Mouse (Mus musculus): Measurements from ENCODE around the gene Kcnk6. TPM values are rescaled to one million over a fixed set of nuclear protein-coding genes. Genes with fewer than 3 reads are reported as not detected.

Gene Kcnk6
- polyA plus RNA-seq, 1 experiment from 2014 or later, result 0.21 TPM

DNA sequence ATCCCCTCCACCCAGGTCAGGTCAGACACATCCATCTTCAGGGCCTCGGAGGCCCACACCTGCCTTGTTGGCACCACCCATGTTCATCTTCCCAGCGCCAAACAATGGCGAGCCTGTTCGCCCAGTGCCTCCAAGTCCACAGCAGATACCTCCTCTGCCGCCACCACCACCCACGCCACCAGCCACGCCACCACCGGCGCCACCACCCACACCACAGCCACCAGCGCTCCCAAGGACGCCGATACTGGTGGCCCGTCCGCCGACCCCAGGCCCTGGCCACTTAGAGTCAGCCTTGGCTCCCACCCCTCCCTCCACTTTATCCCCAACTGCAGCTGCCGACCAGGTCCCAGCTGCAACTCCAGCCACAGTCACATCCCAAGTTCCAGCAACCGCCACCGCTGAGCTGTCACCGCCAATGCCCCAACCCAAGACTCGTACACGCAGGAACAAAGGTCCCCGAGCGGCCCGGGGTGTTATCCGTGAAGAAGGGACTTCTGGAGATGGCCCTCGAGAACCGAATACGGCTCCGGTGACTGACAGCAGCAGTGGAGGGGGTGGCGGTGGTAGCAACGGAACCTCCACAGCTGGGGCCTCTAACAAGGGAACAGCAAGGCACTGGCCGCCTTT lies 59.8 kb downstream of the Kcnk6 start:
- H3K4me3 ChIP-seq (ENCODE audit: low read depth, low read length), result no peak overlapping the region

More for the DNA sequence above, 59.8 kb downstream of the Kcnk6 start:
- Histone ChIP-seq H3K36me3 (ENCODE audit: control insufficient read depth, insufficient read depth, low read length) (no peaks in the 10 kb centered on the region; the same call in 1 of the 2 replicates), H3K9me3 (ENCODE audit: control insufficient read depth, low read length) (no peaks in the 10 kb centered on the region), H3K4me1 (replicated peaks; ENCODE audit: control insufficient read depth, insufficient read depth, low read length) (peaks cover 29% of the 10 kb centered on the region), H3K4me2 (ENCODE audit: low read depth, low read length, severe bottlenecking) (no peak overlapping the region), H3K27ac (ENCODE audit: low read depth, low read length) (no peak overlapping the region), H3K9ac (ENCODE audit: low read length) (no peak overlapping the region), H3K27me3 (ENCODE audit: control insufficient read depth, insufficient read depth, low read length) (peaks cover 31% of the 10 kb centered on the region)
- ATAC-seq (replicated peaks; ENCODE audit: low FRiP score) (no peak), DNase-seq (ENCODE audit: low spot score) (no peak)
- 31% methylated on average over 31 of the region's 32 CpGs for WGBS

Other genes with a start within 250 kb of the Kcnk6 start
- 0.68 and 1.2 TPM in 2 replicates for gene Ryr1, start 107.3 kb downstream of the Kcnk6 start, polyA plus RNA-seq (2014; fragmentation: Nextera tagmentation; extraction: Ambion mirVana)
- 0.67 and 1.2 TPM in 2 replicates for gene Rasgrp4, start 97.7 kb downstream of the Kcnk6 start, polyA plus RNA-seq (2014; fragmentation: Nextera tagmentation; extraction: Ambion mirVana)
- gene Fam98c, start 76.3 kb downstream of the Kcnk6 start, polyA plus RNA-seq (2014; fragmentation: Nextera tagmentation; extraction: Ambion mirVana), result 12.6 and 16.8 TPM in 2 replicates
- 0.52 and 0.53 TPM in 2 replicates for gene Ggn, start 62.3 kb downstream of the Kcnk6 start, polyA plus RNA-seq (2014; fragmentation: Nextera tagmentation; extraction: Ambion mirVana)
- 7.8 TPM in 2 replicates for gene Spred3, start 62.1 kb downstream of the Kcnk6 start, polyA plus RNA-seq (2014; fragmentation: Nextera tagmentation; extraction: Ambion mirVana)
- gene Psmd8, start 51.8 kb downstream of the Kcnk6 start, polyA plus RNA-seq (2014; fragmentation: Nextera tagmentation; extraction: Ambion mirVana), result 291 and 297 TPM in 2 replicates
- 0.12 and 0.43 TPM in 2 replicates for gene Catsperg1, start 18.5 kb downstream of the Kcnk6 start, polyA plus RNA-seq (2014; fragmentation: Nextera tagmentation; extraction: Ambion mirVana)
- 78.9 and 86.2 TPM in 2 replicates for gene Yif1b, start 5.8 kb upstream of the Kcnk6 start, polyA plus RNA-seq (2014; fragmentation: Nextera tagmentation; extraction: Ambion mirVana)
- 1.8 and 5.7 TPM in 2 replicates for gene 2200002D01Rik, start 16.0 kb upstream of the Kcnk6 start, polyA plus RNA-seq (2014; fragmentation: Nextera tagmentation; extraction: Ambion mirVana)
- gene Spint2, start 49.4 kb upstream of the Kcnk6 start, polyA plus RNA-seq (2014; fragmentation: Nextera tagmentation; extraction: Ambion mirVana), result 36.1 and 43.5 TPM in 2 replicates
- gene Ppp1r14a, start 56.8 kb upstream of the Kcnk6 start, polyA plus RNA-seq (2014; fragmentation: Nextera tagmentation; extraction: Ambion mirVana), result 12.5 and 13.3 TPM in 2 replicates
- 76.0 and 88.3 TPM in 2 replicates for gene Dpf1, start 71.4 kb upstream of the Kcnk6 start, polyA plus RNA-seq (2014; fragmentation: Nextera tagmentation; extraction: Ambion mirVana)

Measured in forebrain, embryonic 11.5 days (tissue).